Comparison of ENCODE assay signal across 25 mouse cellular contexts in genomic region chr13:75742970-75743369, GRCm38 (mm10). TPM values are rescaled to one million over a fixed set of nuclear protein-coding genes. Genes with fewer than 3 reads are reported as not detected.
A peak's percentile ranks its signal among the peaks of the same experiment; 100 is the strongest.
DNase-seq lines count a peak whose midpoint lies in the region; ATAC-seq and TF ChIP-seq lines count a peak whose summit lies in the region.
"Had no signal": no experiment of that assay in that cellular context is flagged by ENCODE, and none has a peak within 500 bp of the region (broad histone marks: within the 10 kb centered on the region; RNA-seq: fewer than 3 reads in every experiment).

No protein-coding gene starts in this region.

- peak; percentile 46 for DNase-seq in liver
- DNase-seq in liver, postnatal 0 days, result no peak
- DNase-seq in liver, adult 2 months (ENCODE audit: extremely low read depth, low read depth, low spot score), result peak; percentile 63
- no peak for DNase-seq in right cerebral cortex, postnatal 4 days
- no peak for DNase-seq in right cerebral cortex, postnatal 25 days
- DNase-seq: adrenal gland, adult 8-10 months; cerebellum, adult 9-10 months; cerebellum, postnatal 36 days; gastrocnemius, postnatal 14 days; heart, adult 11 months; kidney, adult 18-20 months; kidney, postnatal 36 days; thymus, postnatal 4 days had no signal

- H3K9me3 ChIP-seq in liver, postnatal 0 days (ENCODE audit: low read length), result no peaks in the 10 kb centered on the region
- no peaks in the 10 kb centered on the region for H3K9me3 ChIP-seq in liver, embryonic 15.5 days (replicated peaks)
- H3K9me3 ChIP-seq: embryonic facial prominence, embryonic 12.5 days; forebrain, embryonic 13.5 days; kidney, embryonic 15.5 days; lung, embryonic 15.5 days; midbrain, embryonic 12.5 days; neural tube, embryonic 13.5 days had no signal

- TF ChIP-seq CTCF in liver, postnatal 0 days (IDR thresholded peaks at IDR 0.05; ENCODE audit: low read depth), result no peak
- no peak for TF ChIP-seq CTCF in liver, adult 2 months (IDR thresholded peaks at IDR 0.05; ENCODE audit: low read depth, low read length)

- peaks cover 8% of the 10 kb centered on the region for H3K36me3 ChIP-seq in liver, postnatal 0 days (replicated peaks; ENCODE audit: insufficient read depth, low read length)
- H3K36me3 ChIP-seq in liver, adult 2 months (ENCODE audit: control insufficient read depth, insufficient read depth, low read length), result peaks cover 12% of the 10 kb centered on the region
- H3K36me3 ChIP-seq in liver, embryonic 15.5 days (replicated peaks), result peaks cover 17% of the 10 kb centered on the region
- H3K36me3 ChIP-seq: embryonic facial prominence, embryonic 12.5 days; kidney, embryonic 15.5 days; lung, embryonic 15.5 days; midbrain, embryonic 12.5 days; neural tube, embryonic 13.5 days had no signal

- H3K27ac ChIP-seq in liver, postnatal 0 days (ENCODE audit: low read depth), result no peak overlapping the region
- no peak overlapping the region for H3K27ac ChIP-seq in liver, adult 2 months (replicated peaks; ENCODE audit: insufficient read depth, low read depth, low read length)
- peak overlapping the region; percentile 91 for H3K27ac ChIP-seq in liver, embryonic 15.5 days (replicated peaks)
- H3K27ac ChIP-seq: embryonic facial prominence, embryonic 12.5 days; forebrain, embryonic 13.5 days; kidney, embryonic 15.5 days; layer of hippocampus, adult 2 months; left cerebral cortex, adult 2 months; lung, embryonic 15.5 days; midbrain, embryonic 12.5 days; neural tube, embryonic 13.5 days had no signal

- TF ChIP-seq POLR2A in liver, adult 2 months (IDR thresholded peaks at IDR 0.05; ENCODE audit: extremely low read depth, insufficient read depth, low read length), result no peak

- no peak for TF ChIP-seq EP300 in liver, postnatal 0 days (IDR thresholded peaks at IDR 0.05; ENCODE audit: low read depth)

- no peak overlapping the region for H3K4me3 ChIP-seq in liver, postnatal 0 days (ENCODE audit: low read depth, low read length)
- H3K4me3 ChIP-seq in liver, adult 2 months (ENCODE audit: insufficient read depth, low read depth, low read length), result no peak overlapping the region
- no peak overlapping the region for H3K4me3 ChIP-seq in liver, embryonic 15.5 days (replicated peaks)
- H3K4me3 ChIP-seq: embryonic facial prominence, embryonic 12.5 days; forebrain, embryonic 13.5 days; kidney, embryonic 15.5 days; layer of hippocampus, adult 2 months; left cerebral cortex, adult 2 months; lung, embryonic 15.5 days; midbrain, embryonic 12.5 days; neural tube, embryonic 13.5 days had no signal

- H3K9ac ChIP-seq in liver, postnatal 0 days (replicated peaks), result no peak overlapping the region
- H3K9ac ChIP-seq in liver, adult 2 months (ENCODE audit: low read depth, low read length), result no peak overlapping the region
- H3K9ac ChIP-seq in liver, embryonic 15.5 days, result peak overlapping the region; percentile 25; the same call in 1 of the 2 replicates
- H3K9ac ChIP-seq: embryonic facial prominence, embryonic 12.5 days; forebrain, embryonic 13.5 days; kidney, embryonic 15.5 days; lung, embryonic 15.5 days; midbrain, embryonic 12.5 days; neural tube, embryonic 13.5 days had no signal

- H3K4me1 ChIP-seq in liver, postnatal 0 days (ENCODE audit: insufficient read depth), result peaks cover 56% of the 10 kb centered on the region
- peaks cover 11% of the 10 kb centered on the region for H3K4me1 ChIP-seq in liver, adult 2 months (ENCODE audit: control insufficient read depth, insufficient read depth, low read length)
- H3K4me1 ChIP-seq in liver, embryonic 15.5 days (replicated peaks), result peaks cover 91% of the 10 kb centered on the region
- H3K4me1 ChIP-seq: embryonic facial prominence, embryonic 12.5 days; forebrain, embryonic 13.5 days; midbrain, embryonic 12.5 days; neural tube, embryonic 13.5 days had no signal

- H3K27me3 ChIP-seq in liver, postnatal 0 days (ENCODE audit: insufficient read depth, low read length), result no peaks in the 10 kb centered on the region
- no peaks in the 10 kb centered on the region for H3K27me3 ChIP-seq in liver, adult 2 months (ENCODE audit: control insufficient read depth, insufficient read depth, low read length)
- H3K27me3 ChIP-seq in liver, embryonic 15.5 days, result no peaks in the 10 kb centered on the region
- H3K27me3 ChIP-seq: embryonic facial prominence, embryonic 12.5 days; forebrain, embryonic 13.5 days; kidney, embryonic 15.5 days; lung, embryonic 15.5 days; midbrain, embryonic 12.5 days; neural tube, embryonic 13.5 days had no signal

- H3K4me2 ChIP-seq in liver, postnatal 0 days (ENCODE audit: low read depth, low read length), result no peak overlapping the region; the same call in 1 of the 2 replicates
- H3K4me2 ChIP-seq in liver, embryonic 15.5 days, result peak overlapping the region; percentile 46
- H3K4me2 ChIP-seq: embryonic facial prominence, embryonic 12.5 days; forebrain, embryonic 13.5 days; heart, embryonic 11.5 days; kidney, embryonic 15.5 days; lung, embryonic 15.5 days; midbrain, embryonic 12.5 days; neural tube, embryonic 13.5 days had no signal

- peaks cover 15% of the 10 kb centered on the region for H3K79me2 ChIP-seq in liver, adult 2 months (ENCODE audit: control insufficient read depth, insufficient read depth, low read length)

- ATAC-seq in liver, postnatal 0 days, result no peak
- ATAC-seq in liver, embryonic 15.5 days (ENCODE audit: insufficient read depth), result no peak
- no peak for ATAC-seq in CD4-positive, CD25-positive, alpha-beta regulatory T cell, adult 4 months
- ATAC-seq: forebrain, embryonic 13.5 days; hindbrain, embryonic 16.5 days had no signal

- WGBS in liver, postnatal 0 days (ENCODE audit: insufficient replicate concordance), result 68% methylated on average over 3 of the region's 3 CpGs
- 97% methylated on average over 3 of the region's 3 CpGs for WGBS in liver, adult 2 months
- WGBS in liver, embryonic 15.5 days (ENCODE audit: insufficient replicate concordance), result 42% methylated on average over 3 of the region's 3 CpGs

RNA-seq across cellular contexts. Expression of gene Ell2, which starts 36.4 kb away (rescaled TPM):
- polyA plus RNA-seq in liver, postnatal 0 days (2015; fragmentation: Nextera tagmentation; extraction: Ambion mirVana), result 12.1 and 13.7 TPM in 2 replicates
- 35.8 and 48.2 TPM in 2 replicates for total RNA-seq in liver, adult 2 months (2014; rRNA removed)
- polyA plus RNA-seq in liver, adult 2 months (2012; rRNA removed), result 8.5 and 8.6 TPM in 2 replicates
- polyA plus RNA-seq in liver, embryonic 15.5 days (2015; fragmentation: Nextera tagmentation; extraction: Ambion mirVana), result 34.0 and 34.2 TPM in 2 replicates
- 1 to 10 TPM; 3.4 to 3.5 TPM for polyA plus RNA-seq in CD4-positive, CD25-positive, alpha-beta regulatory T cell, adult 4 months (2017; shearing (Covaris generic))

Comparison
In these comparisons a context has a peak if more than half of its experiments do, and no peak if none do; other contexts are left out.
1. DNase-seq: peak in liver (single experiment) and liver, adult 2 months (single experiment); none in liver, postnatal 0 days (single experiment), right cerebral cortex, postnatal 4 days (single experiment) and right cerebral cortex, postnatal 25 days (single experiment).